Mouse (Mus musculus): ENCODE measurements at regions not wholly inside any gene's neighbourhood (a gene's known extent, or its start where the extent isn't known, plus 50 kb on each side); places are given as distances from the start of the nearest gene placed in this dataset.

- no peaks in the 10 kb centered on the region for H3K9me3 ChIP-seq
- H3K36me3 ChIP-seq (replicated peaks): no peaks in the 10 kb centered on the region
- H3K27ac ChIP-seq: no peak overlapping the region
- no peak overlapping the region for H3K4me2 ChIP-seq
- 29% methylated on average over 18 of the region's 18 CpGs for WGBS
- H3K27me3 ChIP-seq (replicated peaks): no peaks in the 10 kb centered on the region
- no peak overlapping the region; the same call in 1 of the 2 replicates for H3K9ac ChIP-seq
- H3K4me1 ChIP-seq: no peaks in the 10 kb centered on the region
- H3K4me3 ChIP-seq: no peak overlapping the region
- no peak for ATAC-seq (replicated peaks)
Observed at GRCm38 (mm10) chr13:60497714-60498400, 103.9 kb upstream of the Dapk1 start.

GRCm38 (mm10) chr13:60504196-60504595, 97.6 kb upstream of the Dapk1 start:
- ATAC-seq (replicated peaks): no peak
- Histone ChIP-seq H3K36me3 (replicated peaks) (no peaks in the 10 kb centered on the region), H3K4me3 (no peak overlapping the region), H3K27ac (no peak overlapping the region), H3K9me3 (no peaks in the 10 kb centered on the region), H3K9ac (no peak overlapping the region), H3K4me1 (no peaks in the 10 kb centered on the region), H3K27me3 (replicated peaks) (no peaks in the 10 kb centered on the region), H3K4me2 (no peak overlapping the region)
- 84% methylated on average over 2 of the region's 2 CpGs for WGBS

- Histone ChIP-seq H3K4me3 (no peak overlapping the region), H3K27ac (no peak overlapping the region), H3K4me2 (no peak overlapping the region), H3K36me3 (replicated peaks) (no peaks in the 10 kb centered on the region), H3K9ac (no peak overlapping the region), H3K27me3 (replicated peaks) (no peaks in the 10 kb centered on the region), H3K9me3 (no peaks in the 10 kb centered on the region), H3K4me1 (no peaks in the 10 kb centered on the region)
- WGBS: 90% methylated on average over 3 of the region's 3 CpGs
- ATAC-seq (replicated peaks): no peak
Observed at GRCm38 (mm10) chr13:60507611-60508010, 94.1 kb upstream of the Dapk1 start.

- Histone ChIP-seq H3K4me1 (no peaks in the 10 kb centered on the region), H3K27me3 (replicated peaks) (no peaks in the 10 kb centered on the region), H3K4me3 (no peak overlapping the region), H3K36me3 (replicated peaks) (no peaks in the 10 kb centered on the region), H3K4me2 (no peak overlapping the region), H3K27ac (no peak overlapping the region), H3K9ac (no peak overlapping the region), H3K9me3 (no peaks in the 10 kb centered on the region)
- 82% methylated on average over 4 of the region's 4 CpGs for WGBS
- ATAC-seq (replicated peaks): no peak
Observed at GRCm38 (mm10) chr13:60508054-60508453, 93.7 kb upstream of the Dapk1 start.

- no peak overlapping the region for H3K4me3 ChIP-seq
- H3K27me3 ChIP-seq (replicated peaks): no peaks in the 10 kb centered on the region
- H3K36me3 ChIP-seq (replicated peaks): no peaks in the 10 kb centered on the region
- no peak overlapping the region for H3K9ac ChIP-seq
- WGBS: 84% methylated on average over 5 of the region's 5 CpGs
- H3K9me3 ChIP-seq: no peaks in the 10 kb centered on the region
- H3K4me2 ChIP-seq: no peak overlapping the region
- no peak overlapping the region for H3K27ac ChIP-seq
- H3K4me1 ChIP-seq: no peaks in the 10 kb centered on the region
- ATAC-seq (replicated peaks): no peak
Observed at GRCm38 (mm10) chr13:60508856-60509255, 92.9 kb upstream of the Dapk1 start.

- H3K36me3 ChIP-seq (replicated peaks): no peaks in the 10 kb centered on the region
- no peak for ATAC-seq (replicated peaks)
- H3K27me3 ChIP-seq (replicated peaks): no peaks in the 10 kb centered on the region
- no peak overlapping the region for H3K4me3 ChIP-seq
- no peaks in the 10 kb centered on the region for H3K4me1 ChIP-seq
- no peak overlapping the region for H3K27ac ChIP-seq
- no peak overlapping the region for H3K9ac ChIP-seq
- H3K4me2 ChIP-seq: no peak overlapping the region
- H3K9me3 ChIP-seq: no peaks in the 10 kb centered on the region
- 95% methylated on average over 7 of the region's 7 CpGs for WGBS
Observed at GRCm38 (mm10) chr13:60511101-60511500, 90.6 kb upstream of the Dapk1 start.

GRCm38 (mm10) chr13:60511628-60512027, 90.1 kb upstream of the Dapk1 start:
- Histone ChIP-seq H3K9me3 (no peaks in the 10 kb centered on the region), H3K27ac (no peak overlapping the region), H3K9ac (no peak overlapping the region), H3K4me2 (no peak overlapping the region), H3K27me3 (replicated peaks) (no peaks in the 10 kb centered on the region), H3K4me3 (no peak overlapping the region), H3K4me1 (no peaks in the 10 kb centered on the region), H3K36me3 (replicated peaks) (no peaks in the 10 kb centered on the region)
- ATAC-seq (replicated peaks): no peak
- WGBS: 90% methylated on average over 8 of the region's 8 CpGs

- H3K27ac ChIP-seq: no peak overlapping the region
- 31% methylated on average over 7 of the region's 7 CpGs for WGBS
- no peak overlapping the region for H3K9ac ChIP-seq
- H3K27me3 ChIP-seq (replicated peaks): no peaks in the 10 kb centered on the region
- H3K4me1 ChIP-seq: no peaks in the 10 kb centered on the region
- H3K4me2 ChIP-seq: no peak overlapping the region
- no peaks in the 10 kb centered on the region for H3K9me3 ChIP-seq
- H3K4me3 ChIP-seq: no peak overlapping the region
- no peaks in the 10 kb centered on the region for H3K36me3 ChIP-seq (replicated peaks)
- no peak for ATAC-seq (replicated peaks)
Observed at GRCm38 (mm10) chr13:60513756-60514155, 88.0 kb upstream of the Dapk1 start.

GRCm38 (mm10) chr13:60514806-60515205, 86.9 kb upstream of the Dapk1 start:
- Histone ChIP-seq H3K27me3 (replicated peaks) (no peaks in the 10 kb centered on the region), H3K4me3 (no peak overlapping the region), H3K36me3 (replicated peaks) (no peaks in the 10 kb centered on the region), H3K4me1 (no peaks in the 10 kb centered on the region), H3K27ac (no peak overlapping the region), H3K9ac (no peak overlapping the region), H3K9me3 (no peaks in the 10 kb centered on the region), H3K4me2 (no peak overlapping the region)
- 90% methylated on average over 9 of the region's 9 CpGs for WGBS
- no peak for ATAC-seq (replicated peaks)

GRCm38 (mm10) chr13:60518010-60518409, 83.7 kb upstream of the Dapk1 start:
- no peak overlapping the region for H3K27ac ChIP-seq
- H3K36me3 ChIP-seq (replicated peaks): no peaks in the 10 kb centered on the region
- no peak overlapping the region for H3K4me3 ChIP-seq
- H3K9me3 ChIP-seq: no peaks in the 10 kb centered on the region
- 82% methylated on average over 2 of the region's 2 CpGs for WGBS
- no peaks in the 10 kb centered on the region for H3K4me1 ChIP-seq
- no peak overlapping the region for H3K9ac ChIP-seq
- no peak overlapping the region for H3K4me2 ChIP-seq
- no peak for ATAC-seq (replicated peaks)
- no peaks in the 10 kb centered on the region for H3K27me3 ChIP-seq (replicated peaks)

- no peak for ATAC-seq (replicated peaks)
- no peaks in the 10 kb centered on the region for H3K9me3 ChIP-seq
Observed at GRCm38 (mm10) chr13:60519708-60520107, 82.0 kb upstream of the Dapk1 start.

GRCm38 (mm10) chr13:60522719-60523450, 78.9 kb upstream of the Dapk1 start:
- no peak overlapping the region for H3K4me2 ChIP-seq
- ATAC-seq (replicated peaks): no peak
- 74% methylated on average over 8 of the region's 8 CpGs for WGBS

More at GRCm38 (mm10) chr13:60519708-60520107, 82.0 kb upstream of the Dapk1 start:
- no peak overlapping the region for H3K4me2 ChIP-seq
- H3K27me3 ChIP-seq (replicated peaks): no peaks in the 10 kb centered on the region
- H3K27ac ChIP-seq: no peak overlapping the region
- no peaks in the 10 kb centered on the region for H3K36me3 ChIP-seq (replicated peaks)
- WGBS: 58% methylated on average over 4 of the region's 4 CpGs
- H3K4me1 ChIP-seq: no peaks in the 10 kb centered on the region
- H3K9ac ChIP-seq: no peak overlapping the region
- H3K4me3 ChIP-seq: no peak overlapping the region

GRCm38 (mm10) chr13:60527806-60528205, 73.9 kb upstream of the Dapk1 start:
- H3K9me3 ChIP-seq: no peaks in the 10 kb centered on the region
- H3K36me3 ChIP-seq (replicated peaks): no peaks in the 10 kb centered on the region
- H3K4me2 ChIP-seq: no peak overlapping the region
- peaks cover 19% of the 10 kb centered on the region for H3K4me1 ChIP-seq
- ATAC-seq (replicated peaks): no peak
- no peak overlapping the region for H3K4me3 ChIP-seq
- no peak overlapping the region for H3K9ac ChIP-seq
- no peak overlapping the region for H3K27ac ChIP-seq
- WGBS: 66% methylated on average over 2 of the region's 2 CpGs
- no peaks in the 10 kb centered on the region for H3K27me3 ChIP-seq (replicated peaks)

More at GRCm38 (mm10) chr13:60522719-60523450, 78.9 kb upstream of the Dapk1 start:
- H3K4me3 ChIP-seq: no peak overlapping the region
- no peaks in the 10 kb centered on the region for H3K27me3 ChIP-seq (replicated peaks)
- no peak overlapping the region for H3K27ac ChIP-seq
- 0 out of 2 replicates have a peak, but pooled peaks cover 2% of the 10 kb centered on the region for H3K4me1 ChIP-seq
- H3K9me3 ChIP-seq: no peaks in the 10 kb centered on the region
- H3K9ac ChIP-seq: no peak overlapping the region
- H3K36me3 ChIP-seq (replicated peaks): no peaks in the 10 kb centered on the region

Measured in midbrain, embryonic 15.5 days (tissue).